Mouse (Mus musculus) frontal cortex, postnatal 36 days (tissue): Measurements from ENCODE around the gene Gm7029.

ENCODE experiments used
- DNase-seq, 2 experiments: peaks; one replicate each; pipeline ENCODE4 v3.0.0; 2022; ENCODE audit warnings: low spot score in 2 of 2

Gene Gm7029

GRCm38 (mm10) chr17:33913264-33913663 lies 39.6 kb downstream of the Gm7029 start:
- DNase-seq: no peak

GRCm38 (mm10) chr17:33913905-33914304 lies 40.3 kb downstream of the Gm7029 start:
- no peak for DNase-seq

DNA sequence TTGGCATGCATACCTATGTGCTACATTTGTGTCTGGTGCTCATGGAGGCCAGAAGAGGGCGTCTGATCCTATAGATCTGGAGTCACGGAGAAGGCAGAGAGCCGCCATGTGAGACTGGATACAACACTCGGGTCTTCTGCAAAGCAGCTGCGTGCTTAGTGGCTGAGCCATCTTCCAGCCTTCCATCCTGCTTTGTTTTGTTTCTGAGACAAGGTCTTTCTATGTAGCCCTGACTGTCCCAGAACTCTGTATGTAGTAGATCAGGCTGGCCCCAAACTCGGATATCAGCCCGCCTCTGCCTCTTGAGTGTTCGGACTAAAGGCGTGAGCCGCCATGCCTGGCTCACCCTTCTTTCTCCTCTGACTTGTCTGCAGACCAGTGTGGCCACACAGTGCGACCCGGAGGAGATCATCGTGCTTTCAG lies 41.3 kb downstream of the Gm7029 start:
- DNase-seq: no peak

DNA sequence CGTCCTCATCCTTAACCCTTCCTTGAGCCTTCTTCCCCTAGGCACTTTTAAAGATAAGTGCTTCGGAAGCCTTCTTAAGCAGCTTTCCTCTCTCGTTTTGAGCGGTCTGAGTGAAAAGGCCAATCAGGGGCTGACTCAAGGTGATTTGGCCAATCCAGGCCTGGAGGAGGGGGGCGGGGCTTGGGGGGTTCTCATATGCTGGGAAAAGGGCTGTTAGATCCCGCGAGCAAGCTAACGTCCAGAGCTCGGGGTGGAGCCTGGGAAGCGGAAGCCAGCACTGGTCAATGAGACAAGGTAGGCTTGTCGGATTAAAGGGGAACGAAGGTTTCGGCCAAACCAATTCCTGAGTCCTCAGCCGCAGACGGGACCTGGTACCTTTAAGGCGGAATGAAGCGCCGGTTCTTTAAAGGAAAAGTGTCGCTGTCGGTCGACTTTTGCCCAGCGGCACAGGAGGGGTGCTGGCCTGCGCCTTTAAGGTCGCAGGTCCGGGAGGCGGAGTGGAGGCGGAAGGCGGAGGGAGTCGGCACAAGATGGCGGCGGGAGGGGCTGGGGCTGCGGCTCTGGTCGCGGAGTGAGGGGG lies 42.1 kb downstream of the Gm7029 start, which contains the start of the genes Tapbp and Zbtb22:
Gene Tapbp (plus strand): TSS at position 229 of the 580 bp plus-strand sequence.
Gene Zbtb22 (plus strand): TSS at position 234 of the 580 bp plus-strand sequence.
- DNase-seq: peak; percentile 96 to 98

DNA sequence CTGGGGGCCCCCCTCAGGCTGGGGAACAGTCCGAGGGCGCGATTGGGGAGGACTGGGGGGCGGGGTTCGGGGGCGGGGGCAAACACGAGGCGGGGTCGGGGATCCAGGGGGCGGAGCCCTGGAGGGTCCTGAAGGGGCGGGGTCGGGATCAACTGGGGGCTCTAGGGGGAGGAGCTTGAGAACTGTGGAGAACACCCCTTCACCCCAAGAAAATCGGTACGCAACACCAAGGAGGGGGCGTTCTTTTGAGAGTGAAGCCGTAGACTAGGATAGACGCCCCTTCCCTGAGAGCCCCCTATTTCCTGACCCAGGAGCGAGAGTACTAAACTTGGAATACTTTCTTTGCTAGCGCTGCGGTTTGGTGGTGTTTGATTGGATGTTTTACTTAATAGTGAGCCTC lies 42.7 kb downstream of the Gm7029 start:
- no peak for DNase-seq

GRCm38 (mm10) chr17:33916847-33917655 lies 43.4 kb downstream of the Gm7029 start:
- no peak for DNase-seq

GRCm38 (mm10) chr17:33917656-33918292 lies 44.1 kb downstream of the Gm7029 start:
- DNase-seq: no peak

DNA sequence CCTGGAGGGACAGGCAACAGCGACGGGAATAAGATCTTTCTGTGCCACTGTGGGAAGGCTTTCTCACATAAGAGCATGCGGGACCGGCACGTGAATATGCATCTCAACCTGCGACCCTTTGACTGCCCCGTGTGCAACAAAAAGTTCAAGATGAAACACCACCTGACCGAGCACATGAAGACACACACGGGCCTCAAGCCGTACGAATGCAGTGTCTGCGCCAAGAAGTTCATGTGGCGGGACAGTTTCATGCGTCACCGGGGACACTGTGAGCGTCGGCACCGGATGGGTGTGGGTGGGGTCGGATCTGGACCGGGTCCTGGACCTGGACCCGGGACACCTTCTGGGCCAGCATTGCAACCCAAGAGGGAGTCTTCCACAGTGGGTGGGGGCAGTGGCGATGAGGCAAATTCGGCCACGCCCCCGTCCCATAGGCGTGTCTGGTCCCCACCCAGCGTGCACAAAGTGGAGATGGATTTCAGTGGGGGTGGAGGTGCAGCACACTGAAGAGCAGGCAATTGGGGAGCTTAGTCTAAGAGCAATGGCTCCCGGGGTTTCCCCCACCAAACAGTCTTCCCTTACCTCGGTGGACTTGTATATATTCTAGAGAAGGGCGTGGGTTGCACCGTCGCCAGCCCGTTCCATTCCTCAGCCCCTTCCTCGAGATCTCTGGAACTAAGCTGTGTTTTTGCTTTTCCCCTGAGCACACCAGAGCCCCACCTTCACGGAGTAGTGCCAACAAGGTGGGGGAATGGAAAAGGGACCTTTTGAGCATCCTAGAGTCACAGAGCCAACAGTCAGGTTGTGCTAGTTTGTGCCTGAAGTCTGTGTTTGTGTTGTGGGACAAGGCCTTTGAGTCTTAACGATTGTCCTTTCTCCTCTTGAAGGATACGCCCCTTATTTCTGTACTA lies 44.9 kb downstream of the Gm7029 start:
- no peak for DNase-seq

GRCm38 (mm10) chr17:33919351-33920281 lies 46.0 kb downstream of the Gm7029 start:
- peak in 1 of 2 experiments; percentile 45 for DNase-seq

DNA sequence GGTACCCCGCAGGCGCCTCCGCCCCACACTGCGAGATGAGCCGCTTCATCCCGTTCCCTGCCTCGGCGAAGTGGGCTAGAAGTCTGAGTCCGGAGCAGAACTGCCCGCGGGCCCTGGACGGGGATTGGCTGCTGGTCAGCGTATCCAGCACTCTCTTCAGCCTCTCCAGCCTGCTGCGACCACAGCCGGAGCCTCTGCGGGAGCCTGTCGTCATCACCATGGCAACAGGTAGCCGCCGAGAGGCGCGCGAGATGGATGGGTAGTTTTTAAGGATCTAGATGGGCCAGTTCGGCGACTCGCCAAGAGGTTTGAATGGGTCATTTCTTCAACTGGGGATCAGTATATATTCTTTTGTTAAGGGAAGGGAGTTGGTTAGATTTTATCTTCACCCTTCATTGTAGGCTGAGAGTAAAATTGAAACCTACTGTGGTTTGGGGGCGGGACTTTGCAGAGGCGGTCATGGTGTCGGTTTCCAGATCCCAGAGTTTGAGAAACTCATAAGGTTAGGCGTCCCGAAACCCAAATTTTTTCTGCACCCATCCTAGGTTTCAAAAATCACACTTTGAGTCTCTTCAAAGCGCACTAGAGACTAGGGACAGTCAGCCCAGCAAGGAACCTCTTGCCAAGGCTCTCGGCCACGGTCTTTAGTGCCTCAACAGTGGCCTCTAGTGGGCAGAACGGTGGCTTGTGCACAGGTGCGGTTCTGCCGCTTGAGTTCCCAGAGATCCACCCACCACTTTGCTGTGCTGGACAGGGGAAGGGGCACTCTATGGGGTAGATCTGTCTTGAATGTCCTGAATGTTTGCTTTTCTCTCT lies 46.9 kb downstream of the Gm7029 start:
- peak; percentile 76 to 85 for DNase-seq

DNA sequence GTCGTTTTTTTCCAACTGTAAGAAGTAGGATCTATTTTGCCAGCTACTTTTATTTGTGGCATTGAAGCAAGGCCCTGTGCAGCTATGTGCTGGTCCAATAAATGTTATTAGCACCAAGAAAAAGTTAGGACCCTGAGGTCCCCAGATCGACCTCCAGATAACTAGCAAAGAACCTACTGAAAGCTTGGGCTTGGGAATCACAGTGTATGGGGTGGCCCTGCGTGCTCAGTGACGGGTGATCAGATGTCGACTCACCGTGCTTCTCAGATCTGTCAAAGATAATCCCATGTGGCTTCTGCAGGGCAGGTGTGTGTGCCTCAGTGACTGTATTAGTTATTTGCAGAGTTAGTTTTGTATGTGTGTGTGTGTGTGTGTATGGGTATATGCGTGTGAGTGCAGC lies 47.7 kb downstream of the Gm7029 start:
- no peak for DNase-seq
